Mouse (Mus musculus) embryonic fibroblast, embryonic 13.5 days (primary cell): ENCODE measurements at regions not wholly inside any gene's neighbourhood (a gene's known extent, or its start where the extent isn't known, plus 50 kb on each side); places are given as distances from the start of the nearest gene placed in this dataset.
"Not testable (repeated sequence)": the region's sequence is repeated elsewhere in the genome, so short reads cannot be mapped to it uniquely, and the experiment has no call there.

Source experiments
- H3K27ac ChIP-seq: 2 replicates; pipeline ENCODE4 v1.5.1; 2012; ENCODE audit warnings: low read length, control low read depth, inconsistent platforms; ENCODE audit not compliant: insufficient read depth
- H3K4me1 ChIP-seq: 2 replicates; pipeline ENCODE4 v1.6.1; 2011; ENCODE audit warnings: low read length; ENCODE audit not compliant: control insufficient read depth, insufficient read depth
- H3K4me3 ChIP-seq: 2 replicates; pipeline ENCODE4 v1.5.1; 2011; ENCODE audit warnings: mild to moderate bottlenecking, control low read depth, low read length; ENCODE audit not compliant: insufficient read depth
- CTCF ChIP-seq: IDR thresholded peaks from 2 replicates; pipeline ENCODE4 v1.5.1; 2011; ENCODE audit warnings: mild to moderate bottlenecking, control low read depth, low read length, moderate library complexity, borderline replicate concordance; ENCODE audit not compliant: insufficient read depth
- POLR2A ChIP-seq: IDR thresholded peaks from 2 replicates; pipeline ENCODE4 v1.6.1; 2011; ENCODE audit warnings: low read depth, mild to moderate bottlenecking, control low read depth, low read length, moderate library complexity

DNA sequence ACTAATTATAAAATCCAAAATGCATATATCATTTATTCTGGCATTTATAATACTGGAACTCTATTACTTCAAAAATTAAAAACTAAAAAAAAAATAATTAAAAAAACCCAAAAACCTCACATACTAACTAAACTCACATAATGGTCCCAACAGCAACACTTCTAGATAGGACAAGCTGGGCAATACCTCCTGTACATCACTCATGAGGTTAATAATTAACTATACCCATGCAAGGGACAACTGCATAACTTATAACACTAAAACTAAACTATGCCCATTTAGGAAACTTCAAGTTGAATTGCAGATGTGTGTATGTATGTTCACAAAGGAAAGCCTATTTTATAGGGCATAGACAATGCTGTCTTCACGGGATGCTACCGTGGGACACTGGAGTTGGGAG is 263.0 kb upstream of the Smim15 start:
- no peak overlapping the region for H3K27ac ChIP-seq
- no peak overlapping the region for H3K4me3 ChIP-seq
- TF ChIP-seq POLR2A (no peak), CTCF (no peak)
- H3K4me1 ChIP-seq = no peaks in the 10 kb centered on the region

DNA sequence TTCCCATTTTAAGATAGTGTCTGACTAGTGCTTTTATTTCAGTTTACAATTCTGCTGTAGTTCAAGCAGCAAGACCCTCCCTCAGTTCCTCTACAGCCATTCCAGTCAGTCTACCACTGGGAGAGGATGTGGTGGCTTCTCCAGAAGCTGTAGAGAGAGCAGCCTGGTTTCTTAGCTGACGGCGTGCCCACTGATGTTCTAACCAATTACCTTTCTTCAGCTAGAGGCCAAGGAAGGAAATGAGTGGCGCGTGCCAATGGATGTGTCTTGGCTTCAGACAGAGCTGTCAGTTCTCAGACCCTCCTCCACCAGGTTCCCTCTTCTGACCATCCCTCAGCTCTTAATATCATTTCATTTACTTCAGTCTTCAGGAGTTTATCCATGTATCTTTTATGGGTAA is 264.7 kb upstream of the Smim15 start:
- H3K4me3 ChIP-seq = no peak overlapping the region
- H3K4me1 ChIP-seq = no peaks in the 10 kb centered on the region
- TF ChIP-seq CTCF (no peak), POLR2A (no peak)
- no peak overlapping the region for H3K27ac ChIP-seq

DNA sequence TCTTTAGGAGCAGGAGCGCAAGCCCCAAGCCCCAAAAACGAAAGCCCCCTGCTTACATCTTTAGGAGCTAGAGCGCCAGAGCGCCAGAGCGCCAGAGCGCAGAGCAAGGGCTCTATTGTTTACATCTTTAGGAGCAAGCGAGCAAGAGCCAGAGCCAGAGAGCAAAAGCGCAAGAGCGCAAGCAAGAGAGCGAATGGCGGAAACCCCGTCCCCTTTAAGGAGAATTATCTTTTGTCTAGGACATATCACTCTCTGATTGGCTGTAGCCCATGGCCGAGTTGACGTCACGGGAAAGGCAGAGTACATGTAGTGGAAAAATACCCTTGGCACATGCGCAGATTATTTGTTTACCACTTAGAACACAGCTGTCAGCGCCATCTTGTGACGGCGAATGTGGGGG is 269.7 kb upstream of the Smim15 start:
- not testable (repeated sequence) for H3K27ac ChIP-seq

DNA sequence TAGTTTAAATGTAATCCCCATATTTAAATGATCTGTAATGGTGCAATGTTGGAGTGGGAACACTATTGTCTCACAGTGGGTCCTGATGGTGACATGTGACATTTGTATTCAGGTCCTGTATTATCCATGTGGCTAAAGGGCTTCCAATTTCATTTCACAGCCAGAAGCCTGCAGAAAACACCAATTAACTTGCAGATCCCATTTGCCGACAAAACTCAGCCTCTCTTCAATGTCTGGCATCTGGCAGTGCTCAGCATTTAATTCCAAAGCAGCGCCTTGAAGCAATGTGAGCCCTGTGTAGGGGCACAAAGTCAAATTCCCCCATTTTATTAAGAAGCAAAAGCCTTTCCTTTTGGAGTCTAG is 277.0 kb upstream of the Smim15 start:
- no peak overlapping the region for H3K27ac ChIP-seq
- TF ChIP-seq CTCF (no peak), POLR2A (no peak)
- H3K4me1 ChIP-seq = no peaks in the 10 kb centered on the region
- no peak overlapping the region for H3K4me3 ChIP-seq

More for the DNA sequence above, 269.7 kb upstream of the Smim15 start:
- not testable (repeated sequence) for H3K4me1 ChIP-seq, H3K4me3 ChIP-seq

DNA sequence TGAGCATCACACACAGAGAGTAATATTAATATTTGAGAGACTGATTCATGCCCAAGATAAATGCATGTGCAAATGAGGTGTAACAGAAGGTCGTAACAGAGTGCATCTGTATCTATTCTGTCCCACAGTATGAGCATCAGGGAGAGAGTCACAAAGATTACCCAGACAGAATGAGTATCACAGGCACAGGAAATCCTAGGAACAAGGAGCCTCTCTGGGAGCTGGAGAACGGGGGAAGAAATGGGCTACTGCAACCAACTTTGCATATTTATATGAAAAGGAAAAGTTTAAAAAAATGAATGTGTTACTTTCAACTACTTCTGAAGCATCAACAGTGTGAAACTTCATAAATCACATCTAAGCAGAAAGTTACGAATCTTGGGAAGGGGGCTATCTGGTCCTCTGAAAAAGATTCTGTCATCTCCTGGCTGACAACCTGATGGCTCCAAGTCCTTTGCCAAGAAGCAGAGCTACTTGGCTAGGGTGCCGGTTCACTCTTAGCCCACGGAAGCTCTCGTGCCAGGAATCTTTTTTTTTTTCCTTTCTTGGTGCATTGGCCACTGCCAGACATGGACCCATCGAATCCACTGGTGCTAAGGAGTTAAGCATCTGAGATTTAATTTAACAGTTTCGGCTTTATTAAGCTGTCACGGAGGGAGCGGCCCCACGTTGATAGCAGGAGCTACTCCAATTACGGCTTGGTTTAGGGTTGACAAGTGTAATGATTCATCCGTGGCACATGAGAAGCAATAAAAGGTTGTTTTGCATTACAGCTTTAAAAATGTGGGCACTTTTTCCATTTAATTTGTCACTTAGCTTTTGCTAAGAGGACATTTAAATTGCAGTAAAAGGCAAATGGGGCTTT is 277.6 kb upstream of the Smim15 start:
- H3K27ac ChIP-seq = no peak overlapping the region
- TF ChIP-seq POLR2A = no peak
- no peak for TF ChIP-seq CTCF

DNA sequence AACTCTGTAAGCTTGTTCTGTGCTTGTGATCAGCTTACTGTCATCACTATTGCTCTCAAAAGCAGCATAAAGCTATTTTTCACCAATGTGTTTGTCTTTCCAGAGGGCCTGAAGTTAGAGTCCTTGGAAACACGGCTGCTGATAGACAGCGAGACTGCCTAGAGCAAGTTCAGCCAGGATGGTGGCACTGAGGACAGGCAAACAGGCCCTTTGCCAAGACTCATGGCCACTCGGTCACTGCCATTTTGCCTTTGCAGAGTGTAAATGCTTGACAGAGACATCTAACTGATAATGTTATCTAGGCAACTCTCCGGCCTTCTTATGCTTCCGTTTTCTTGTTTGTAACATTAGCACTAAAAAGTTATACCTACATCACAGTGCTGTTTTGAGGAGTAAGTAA is 280.3 kb upstream of the Smim15 start:
- no peak overlapping the region for H3K27ac ChIP-seq
- no peak for TF ChIP-seq POLR2A
- no peak for TF ChIP-seq CTCF
- H3K4me3 ChIP-seq = no peak overlapping the region
- H3K4me1 ChIP-seq = no peaks in the 10 kb centered on the region

More for the DNA sequence above, 277.6 kb upstream of the Smim15 start:
- no peaks in the 10 kb centered on the region for H3K4me1 ChIP-seq
- no peak overlapping the region for H3K4me3 ChIP-seq

DNA sequence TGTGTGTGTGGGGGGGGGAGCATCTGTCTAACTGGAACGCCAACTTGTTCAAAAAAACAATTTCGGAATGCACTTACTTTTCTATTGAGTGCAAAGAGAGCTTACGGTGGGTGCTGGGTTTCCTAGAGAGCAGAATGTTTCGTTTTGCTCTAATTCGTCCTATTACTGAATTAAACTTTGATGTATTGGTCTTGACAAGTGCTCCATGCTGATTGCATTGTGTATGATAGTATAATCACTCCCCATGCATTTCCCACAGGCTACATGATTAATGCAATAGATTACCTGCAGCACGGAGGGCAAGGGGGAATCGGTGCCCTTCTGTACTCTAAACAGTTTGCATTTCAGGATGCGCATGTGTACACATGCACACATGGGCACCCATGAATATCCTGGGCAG is 283.7 kb upstream of the Smim15 start:
- H3K4me1 ChIP-seq = no peaks in the 10 kb centered on the region
- H3K27ac ChIP-seq = no peak overlapping the region
- TF ChIP-seq CTCF (no peak), POLR2A (no peak)
- no peak overlapping the region for H3K4me3 ChIP-seq

DNA sequence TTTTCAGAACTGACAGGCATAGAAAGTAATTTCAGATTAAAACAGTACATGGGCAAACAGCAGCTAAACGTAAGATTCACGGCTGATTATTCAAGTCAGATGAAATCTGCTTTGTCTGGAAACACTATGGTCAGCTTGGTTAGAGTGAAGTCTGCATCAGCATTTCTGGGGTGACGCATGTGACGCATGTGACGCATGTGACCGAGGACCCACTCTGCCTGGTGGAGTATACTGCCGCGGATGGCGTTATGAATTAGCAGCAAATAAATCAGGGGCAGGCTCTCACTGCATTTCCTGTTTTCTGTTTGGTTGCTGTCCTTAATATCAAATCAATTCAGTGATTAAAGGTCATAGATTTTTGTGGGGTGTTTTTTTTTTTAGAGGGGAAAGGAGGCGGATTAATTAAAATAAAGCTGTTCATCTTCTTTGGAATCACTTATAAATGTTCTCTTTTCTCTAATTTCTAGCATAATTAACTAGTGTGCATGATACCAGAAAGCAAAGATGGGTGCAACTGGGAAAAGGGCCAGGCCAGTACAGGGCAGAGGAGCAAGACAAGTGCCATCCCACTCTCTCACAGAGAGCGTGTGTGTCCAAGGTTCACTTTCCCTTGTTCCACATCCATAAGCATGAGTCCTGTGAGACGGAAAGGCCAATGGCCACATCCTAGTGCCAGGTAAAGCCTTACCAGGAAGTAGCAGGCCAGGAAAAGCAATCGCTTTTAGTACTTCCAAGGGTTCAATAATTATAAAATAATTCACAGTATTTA is 285.7 kb upstream of the Smim15 start:
- Histone ChIP-seq H3K27ac (no peak overlapping the region), H3K4me1 (no peaks in the 10 kb centered on the region), H3K4me3 (no peak overlapping the region)
- TF ChIP-seq CTCF = no peak
- TF ChIP-seq POLR2A = no peak

DNA sequence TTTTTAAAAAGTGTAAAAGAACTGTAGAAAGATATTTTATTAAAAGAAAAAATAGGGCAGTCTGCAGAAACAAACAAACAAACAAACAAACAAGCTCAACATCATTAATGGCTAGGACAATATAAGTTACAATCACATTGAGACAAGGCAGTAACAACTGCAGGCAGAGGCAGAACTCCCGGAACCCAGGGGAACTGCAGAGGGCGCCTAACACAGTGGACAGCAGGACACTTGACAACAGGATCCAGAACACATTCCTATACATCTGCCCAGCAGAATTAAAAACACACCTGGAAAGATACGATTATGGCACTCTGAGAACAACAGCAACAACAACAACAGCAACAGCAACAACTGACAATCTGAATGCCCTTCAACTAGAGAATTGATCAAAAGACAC is 291.5 kb upstream of the Smim15 start:
- TF ChIP-seq POLR2A = no peak
- no peak; the same call in 1 of the 2 replicates for TF ChIP-seq CTCF
- Histone ChIP-seq H3K4me1 (no peaks in the 10 kb centered on the region), H3K27ac (no peak overlapping the region), H3K4me3 (no peak overlapping the region)
